Mouse (Mus musculus) forebrain, embryonic 13.5 days (tissue): Measurements from ENCODE around the gene Fibcd1. TPM values are rescaled to one million over a fixed set of nuclear protein-coding genes. Genes with fewer than 3 reads are reported as not detected.

ENCODE experiments used
- ATAC-seq: fragments of 200-750 bp; cut with Nextera tagmentation; 2 replicates; pipeline ENCODE4 v1.8.0; 2017
- H3K27ac ChIP-seq: fragments of 300-500 bp; sonication (generic); 2 replicates; pipeline ENCODE4 v1.5.1; 2015; ENCODE audit warnings: inconsistent platforms, mild to moderate bottlenecking, moderate library complexity
- H3K27me3 ChIP-seq: fragments of 300-500 bp; sonication (generic); 2 replicates; pipeline ENCODE4 v1.6.1; 2015; ENCODE audit warnings: mild to moderate bottlenecking, inconsistent platforms
- H3K36me3 ChIP-seq: fragments of 300-500 bp; sonication (generic); 2 replicates; pipeline ENCODE4 v1.6.1; 2015; ENCODE audit warnings: mild to moderate bottlenecking, inconsistent platforms; ENCODE audit not compliant: poor library complexity, severe bottlenecking
- H3K4me1 ChIP-seq: fragments of 300-500 bp; sonication (generic); 2 replicates; pipeline ENCODE4 v1.6.1; 2015; ENCODE audit warnings: inconsistent platforms
- H3K4me2 ChIP-seq: fragments of 300-500 bp; sonication (generic); 2 replicates; pipeline ENCODE4 v1.6.1; 2015; ENCODE audit warnings: inconsistent platforms, mild to moderate bottlenecking, moderate library complexity
- H3K4me3 ChIP-seq: fragments of 300-500 bp; sonication (generic); 2 replicates; pipeline ENCODE4 v1.5.1; 2015; ENCODE audit warnings: mild to moderate bottlenecking, inconsistent platforms
- H3K9ac ChIP-seq: fragments of 300-500 bp; sonication (generic); 2 replicates; pipeline ENCODE4 v1.6.1; 2015; ENCODE audit warnings: mild to moderate bottlenecking, inconsistent platforms
- H3K9me3 ChIP-seq: fragments of 300-500 bp; sonication (generic); replicated peaks from 2 replicates; pipeline ENCODE4 v1.6.1; 2016; ENCODE audit warnings: inconsistent platforms
- WGBS: fragments of 180-500 bp; shearing (Covaris S2); methylation state at CpG from one replicate; pipeline ENCODE4 v1.1.7; 2015; 5-methylcytosine and 5-hydroxymethylcytosine counted together
- polyA plus RNA-seq: library from polyadenylated mRNA; unstranded; fragments of >200 nt; fragmentation: Nextera tagmentation; extraction: Ambion mirVana; gene quantifications from 2 replicates; pipeline ENCODE4 v1.2.1, GENCODE M21; 2015

Gene Fibcd1
- polyA plus RNA-seq, 1 experiment from 2014 or later = 1.5 TPM

DNA sequence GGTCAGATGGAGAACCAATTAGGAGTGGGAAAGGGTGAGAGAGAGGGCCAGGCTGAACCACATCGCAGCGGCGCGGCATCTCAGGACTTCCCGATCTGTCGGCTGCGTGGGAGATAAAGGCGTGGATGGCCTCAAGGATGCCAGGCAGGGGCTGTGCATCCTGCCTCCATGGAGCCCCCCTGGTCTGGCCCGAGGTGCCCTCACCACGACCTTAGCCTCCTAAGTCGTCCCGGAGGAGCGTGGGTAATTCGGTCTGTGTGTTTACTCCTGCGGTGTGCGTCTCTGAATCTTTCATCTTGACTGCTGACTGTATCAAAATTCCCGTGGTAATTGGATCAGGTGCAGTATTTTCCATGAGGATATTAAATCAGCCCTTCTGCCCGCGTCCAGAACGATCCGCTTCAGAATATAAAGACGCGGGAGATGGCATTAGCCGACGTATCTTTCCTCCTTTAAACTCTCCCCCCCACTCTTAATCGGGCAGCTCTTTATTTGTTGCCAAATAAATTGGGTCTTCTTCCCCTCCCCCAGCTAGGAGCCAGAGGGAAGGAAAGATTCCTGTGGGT is 28.6 kb upstream of the Fibcd1 start:
- Histone ChIP-seq H3K9me3 (no peaks in the 10 kb centered on the region; the same call in 1 of the 2 replicates), H3K4me1 (0 out of 2 replicates have a peak, but pooled peaks cover 7% of the 10 kb centered on the region), H3K27me3 (peaks cover 41% of the 10 kb centered on the region), H3K9ac (no peak overlapping the region), H3K4me3 (no peak overlapping the region), H3K27ac (no peak overlapping the region), H3K4me2 (no peak overlapping the region), H3K36me3 (no peaks in the 10 kb centered on the region)
- WGBS = 66% methylated on average over 26 of the region's 26 CpGs
- ATAC-seq = no peak

GRCm38 (mm10) chr2:31870683-31871082 is 24.9 kb upstream of the Fibcd1 start:
- Histone ChIP-seq H3K4me2 (no peak overlapping the region), H3K9ac (no peak overlapping the region), H3K4me3 (no peak overlapping the region), H3K27me3 (peaks cover 17% of the 10 kb centered on the region), H3K4me1 (peaks cover 3% of the 10 kb centered on the region), H3K27ac (no peak overlapping the region), H3K36me3 (no peaks in the 10 kb centered on the region), H3K9me3 (no peaks in the 10 kb centered on the region; the same call in 1 of the 2 replicates)
- WGBS = 73% methylated on average over 3 of the region's 3 CpGs
- no peak for ATAC-seq

DNA sequence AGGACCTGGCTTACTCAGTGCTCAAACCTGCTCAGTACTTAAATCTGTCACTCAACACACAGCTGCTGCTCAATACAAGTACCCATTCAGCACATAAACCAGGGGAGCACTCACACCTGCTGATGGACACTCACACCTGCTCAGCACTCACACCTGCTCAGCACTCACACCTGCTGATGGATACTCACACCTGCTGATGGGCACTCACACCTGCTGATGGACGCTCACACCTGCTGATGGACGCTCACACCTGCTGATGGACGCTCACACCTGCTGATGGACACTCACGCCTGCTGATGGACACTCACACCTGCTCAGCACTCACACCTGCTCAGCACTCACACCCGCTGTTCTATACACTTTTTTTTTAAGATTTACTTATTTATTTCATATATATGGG is 23.9 kb upstream of the Fibcd1 start:
- ATAC-seq = no peak
- Histone ChIP-seq H3K9ac (no peak overlapping the region), H3K36me3 (no peaks in the 10 kb centered on the region), H3K4me2 (no peak overlapping the region), H3K4me3 (no peak overlapping the region), H3K9me3 (no peaks in the 10 kb centered on the region; the same call in 1 of the 2 replicates), H3K4me1 (peaks cover 5% of the 10 kb centered on the region), H3K27me3 (peaks cover 10% of the 10 kb centered on the region; the same call in 1 of the 2 replicates), H3K27ac (no peak overlapping the region)
- 90% methylated on average over 5 of the region's 5 CpGs for WGBS

DNA sequence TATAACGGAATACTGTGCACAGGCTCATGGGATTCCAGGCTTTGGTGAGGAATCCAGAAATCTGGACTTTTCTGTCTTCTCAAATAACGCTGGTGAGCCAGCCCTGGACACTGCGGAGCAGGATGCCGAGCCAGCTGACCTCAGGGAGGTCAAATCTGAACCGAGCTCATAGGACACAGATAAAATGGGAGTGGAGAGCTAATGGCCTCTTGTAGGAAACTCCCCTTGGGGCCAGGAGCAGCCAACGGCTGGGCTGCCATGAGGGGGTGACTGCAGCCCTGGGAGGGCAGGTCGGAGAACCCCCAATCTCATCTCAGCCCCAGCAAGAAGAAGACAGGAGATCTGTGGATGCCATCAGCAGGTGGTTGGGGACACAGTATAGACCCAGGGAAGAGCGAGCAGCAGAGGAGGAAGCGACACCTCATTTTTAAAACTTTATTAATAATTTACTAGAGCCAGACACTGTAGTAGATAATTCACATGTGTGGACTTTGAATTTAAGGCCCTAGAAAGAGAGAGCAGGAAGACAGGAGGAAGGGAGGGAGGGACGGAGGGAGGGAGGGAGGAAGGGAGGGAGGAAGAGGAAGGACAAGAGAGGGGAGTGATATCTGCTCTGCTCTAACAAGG is 22.8 kb upstream of the Fibcd1 start:
- Histone ChIP-seq H3K4me1 (peaks cover 5% of the 10 kb centered on the region), H3K36me3 (no peaks in the 10 kb centered on the region), H3K4me2 (no peak overlapping the region), H3K9ac (no peak overlapping the region), H3K27me3 (0 out of 2 replicates have a peak, but pooled peaks cover 3% of the 10 kb centered on the region), H3K4me3 (no peak overlapping the region), H3K27ac (no peak overlapping the region), H3K9me3 (no peaks in the 10 kb centered on the region; the same call in 1 of the 2 replicates)
- no peak for ATAC-seq
- 77% methylated on average over 10 of the region's 10 CpGs for WGBS

- Histone ChIP-seq H3K9ac (no peak overlapping the region), H3K4me1 (peaks cover 5% of the 10 kb centered on the region), H3K36me3 (no peaks in the 10 kb centered on the region), H3K27ac (no peak overlapping the region), H3K4me2 (no peak overlapping the region), H3K9me3 (no peaks in the 10 kb centered on the region; the same call in 1 of the 2 replicates), H3K4me3 (no peak overlapping the region), H3K27me3 (no peaks in the 10 kb centered on the region)
- ATAC-seq = no peak
- 89% methylated on average over 8 of the region's 8 CpGs for WGBS
These were observed 22.1 kb upstream of the Fibcd1 start for GRCm38 (mm10) chr2:31867773-31868537.

- no peak overlapping the region for H3K9ac ChIP-seq
- H3K9me3 ChIP-seq = no peaks in the 10 kb centered on the region
- no peaks in the 10 kb centered on the region for H3K27me3 ChIP-seq
- H3K4me2 ChIP-seq = no peak overlapping the region
- no peaks in the 10 kb centered on the region for H3K36me3 ChIP-seq
- ATAC-seq = no peak
- WGBS = 41% methylated on average over 2 of the region's 2 CpGs
- peaks cover 5% of the 10 kb centered on the region for H3K4me1 ChIP-seq
- no peak overlapping the region for H3K4me3 ChIP-seq
- H3K27ac ChIP-seq = no peak overlapping the region
These were observed 20.0 kb upstream of the Fibcd1 start for GRCm38 (mm10) chr2:31865794-31866193.

GRCm38 (mm10) chr2:31865322-31865721 is 19.5 kb upstream of the Fibcd1 start:
- WGBS = 72% methylated on average over 4 of the region's 4 CpGs
- Histone ChIP-seq H3K27ac (no peak overlapping the region), H3K9me3 (no peaks in the 10 kb centered on the region)

DNA sequence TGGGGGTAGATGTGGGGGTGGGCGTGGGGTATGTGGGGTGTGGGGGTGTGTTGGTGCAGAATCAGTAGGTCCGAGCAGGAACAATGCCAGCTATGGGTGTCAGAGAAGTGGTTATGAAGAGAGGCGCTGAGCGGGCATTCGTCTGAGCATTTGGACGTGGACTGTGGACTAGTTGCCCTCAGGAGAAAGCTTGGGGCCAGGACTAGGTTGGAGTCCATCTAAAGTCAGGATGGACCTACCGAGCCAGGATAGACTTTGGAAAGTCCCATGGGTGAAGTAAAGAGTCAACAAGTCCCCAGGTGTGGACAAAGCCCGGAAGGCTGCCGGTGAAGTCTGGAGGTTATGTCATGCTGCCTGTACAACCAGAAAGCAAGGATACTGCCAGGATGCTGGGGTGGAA is 19.1 kb upstream of the Fibcd1 start:
- H3K36me3 ChIP-seq = no peaks in the 10 kb centered on the region
- 93% methylated on average over 9 of the region's 9 CpGs for WGBS
- ATAC-seq = no peak
- H3K4me2 ChIP-seq = no peak overlapping the region
- no peak overlapping the region for H3K27ac ChIP-seq
- H3K9me3 ChIP-seq = no peaks in the 10 kb centered on the region
- no peak overlapping the region for H3K4me3 ChIP-seq
- peaks cover 6% of the 10 kb centered on the region for H3K4me1 ChIP-seq
- H3K27me3 ChIP-seq = no peaks in the 10 kb centered on the region
- H3K9ac ChIP-seq = no peak overlapping the region

More at GRCm38 (mm10) chr2:31865322-31865721, 19.5 kb upstream of the Fibcd1 start:
- no peaks in the 10 kb centered on the region for H3K36me3 ChIP-seq
- H3K4me1 ChIP-seq = peaks cover 5% of the 10 kb centered on the region
- H3K27me3 ChIP-seq = no peaks in the 10 kb centered on the region
- no peak overlapping the region for H3K4me2 ChIP-seq
- H3K9ac ChIP-seq = no peak overlapping the region
- ATAC-seq = no peak
- no peak overlapping the region for H3K4me3 ChIP-seq

DNA sequence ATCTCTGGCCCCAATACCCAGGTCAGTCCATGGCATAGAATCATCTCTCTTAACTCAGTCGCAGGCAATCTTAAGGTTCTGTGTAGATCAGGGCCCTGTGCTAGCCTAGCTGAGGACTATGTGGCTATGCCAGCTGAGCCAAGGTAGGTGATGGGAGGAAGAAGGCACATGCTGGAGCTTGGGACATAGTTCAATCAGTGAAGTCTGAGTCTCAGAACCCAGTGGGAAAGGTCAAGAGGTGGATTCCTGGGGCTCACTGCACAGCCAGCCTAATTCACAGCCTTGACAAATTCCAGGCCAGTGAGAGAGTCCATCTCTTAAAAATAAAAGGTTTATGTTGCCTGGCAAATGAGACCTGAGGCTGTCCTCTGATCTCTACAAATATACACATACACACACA is 18.0 kb upstream of the Fibcd1 start:
- H3K36me3 ChIP-seq = no peaks in the 10 kb centered on the region
- H3K27ac ChIP-seq = no peak overlapping the region
- 80% methylated on average over 1 of the region's 1 CpGs for WGBS
- no peak overlapping the region for H3K4me3 ChIP-seq
- no peak overlapping the region for H3K9ac ChIP-seq
- no peaks in the 10 kb centered on the region for H3K9me3 ChIP-seq
- H3K27me3 ChIP-seq = peaks cover 6% of the 10 kb centered on the region; the same call in 1 of the 2 replicates
- no peak for ATAC-seq
- H3K4me2 ChIP-seq = no peak overlapping the region
- peaks cover 17% of the 10 kb centered on the region for H3K4me1 ChIP-seq

GRCm38 (mm10) chr2:31862919-31863318 is 17.1 kb upstream of the Fibcd1 start:
- Histone ChIP-seq H3K4me3 (no peak overlapping the region), H3K4me1 (peaks cover 21% of the 10 kb centered on the region), H3K27me3 (peaks cover 15% of the 10 kb centered on the region; the same call in 1 of the 2 replicates), H3K4me2 (no peak overlapping the region), H3K9ac (no peak overlapping the region), H3K9me3 (no peaks in the 10 kb centered on the region), H3K36me3 (no peaks in the 10 kb centered on the region), H3K27ac (no peak overlapping the region)
- 87% methylated on average over 1 of the region's 1 CpGs for WGBS
- no peak for ATAC-seq

GRCm38 (mm10) chr2:31858500-31858899 is 12.7 kb upstream of the Fibcd1 start:
- no peak overlapping the region for H3K9ac ChIP-seq
- ATAC-seq = no peak
- H3K4me2 ChIP-seq = peak overlapping the region; percentile 13; the same call in 1 of the 2 replicates
- H3K36me3 ChIP-seq = no peaks in the 10 kb centered on the region
- H3K4me1 ChIP-seq = peaks cover 25% of the 10 kb centered on the region
- H3K4me3 ChIP-seq = no peak overlapping the region
- H3K27me3 ChIP-seq = peaks cover 38% of the 10 kb centered on the region
- H3K9me3 ChIP-seq = no peaks in the 10 kb centered on the region
- no peak overlapping the region for H3K27ac ChIP-seq
- 8% methylated on average over 12 of the region's 12 CpGs for WGBS

GRCm38 (mm10) chr2:31857180-31857579 is 11.4 kb upstream of the Fibcd1 start:
- no peak overlapping the region for H3K9ac ChIP-seq
- ATAC-seq = no peak

More at GRCm38 (mm10) chr2:31857180-31857579, 11.4 kb upstream of the Fibcd1 start:
- no peaks in the 10 kb centered on the region for H3K9me3 ChIP-seq
- H3K27ac ChIP-seq = no peak overlapping the region
- peaks cover 25% of the 10 kb centered on the region for H3K4me1 ChIP-seq
- no peaks in the 10 kb centered on the region for H3K36me3 ChIP-seq
- 51% methylated on average over 6 of the region's 6 CpGs for WGBS
- H3K4me3 ChIP-seq = no peak overlapping the region
- peaks cover 39% of the 10 kb centered on the region for H3K27me3 ChIP-seq
- no peak overlapping the region for H3K4me2 ChIP-seq
